Mouse (Mus musculus): ENCODE measurements around the gene Denr.

Gene Denr

DNA sequence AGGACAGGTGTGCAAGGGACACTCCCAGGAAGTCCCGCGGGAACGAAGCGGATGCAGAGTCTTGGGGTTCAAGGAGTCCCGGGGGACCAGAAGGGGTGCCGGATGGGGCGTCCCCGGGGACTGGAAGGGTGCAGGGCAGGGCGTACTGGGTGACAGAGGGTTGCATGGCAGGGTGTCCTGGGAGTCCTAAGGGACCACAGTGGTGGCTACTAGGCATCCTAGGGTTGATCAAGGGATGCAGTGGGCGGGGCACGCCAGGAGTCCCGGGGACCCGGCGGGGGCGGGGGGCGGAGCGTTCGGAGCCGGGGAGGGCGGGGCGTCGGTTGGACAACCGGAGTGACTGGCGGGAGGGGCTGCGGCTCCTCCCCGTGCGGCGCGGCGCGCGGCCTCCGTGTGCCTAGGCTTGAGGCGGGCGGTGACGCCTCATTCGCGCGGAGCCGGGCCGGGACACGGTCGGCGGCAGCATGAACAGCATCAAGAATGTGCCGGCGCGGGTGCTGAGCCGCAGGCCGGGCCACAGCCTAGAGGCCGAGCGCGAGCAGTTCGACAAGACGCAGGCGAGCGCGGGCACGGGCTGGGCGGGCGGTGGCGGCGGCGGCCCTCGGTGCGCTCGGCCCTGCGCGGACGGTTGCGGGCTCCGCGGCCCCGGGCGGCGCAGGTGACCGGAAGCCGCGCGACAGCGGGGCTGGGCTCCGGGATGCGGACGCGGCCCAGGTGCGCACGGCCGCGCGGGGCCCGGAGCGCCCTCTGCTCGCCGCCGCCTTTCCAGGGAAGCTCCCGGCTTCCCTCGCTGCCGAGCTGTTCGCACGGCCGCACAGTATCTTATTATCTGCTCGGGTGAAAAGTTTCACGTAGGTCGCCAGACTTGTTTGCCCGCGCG lies 66.6 kb downstream of the Denr start, which contains the start of gene Hip1r:
Gene Hip1r (plus strand): TSS at position 330 of the 880 bp plus-strand sequence.
- peak; percentile 73 for DNase-seq

DNA sequence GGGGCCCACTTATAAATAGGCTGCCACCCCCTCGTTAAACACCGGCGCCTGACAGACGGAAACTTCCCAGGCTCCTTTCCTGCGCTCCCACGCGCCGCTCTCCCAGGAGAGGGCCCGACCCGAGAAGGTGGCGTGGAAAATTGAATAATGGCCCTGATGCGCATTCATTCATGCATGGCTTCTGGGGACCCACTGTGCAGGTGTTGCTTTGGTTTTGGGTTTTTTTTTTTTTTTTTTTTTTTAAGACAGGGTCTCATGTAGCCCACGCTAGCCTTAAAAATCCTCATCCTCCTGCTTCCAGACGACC lies 67.2 kb downstream of the Denr start:
- no peak for DNase-seq

DNA sequence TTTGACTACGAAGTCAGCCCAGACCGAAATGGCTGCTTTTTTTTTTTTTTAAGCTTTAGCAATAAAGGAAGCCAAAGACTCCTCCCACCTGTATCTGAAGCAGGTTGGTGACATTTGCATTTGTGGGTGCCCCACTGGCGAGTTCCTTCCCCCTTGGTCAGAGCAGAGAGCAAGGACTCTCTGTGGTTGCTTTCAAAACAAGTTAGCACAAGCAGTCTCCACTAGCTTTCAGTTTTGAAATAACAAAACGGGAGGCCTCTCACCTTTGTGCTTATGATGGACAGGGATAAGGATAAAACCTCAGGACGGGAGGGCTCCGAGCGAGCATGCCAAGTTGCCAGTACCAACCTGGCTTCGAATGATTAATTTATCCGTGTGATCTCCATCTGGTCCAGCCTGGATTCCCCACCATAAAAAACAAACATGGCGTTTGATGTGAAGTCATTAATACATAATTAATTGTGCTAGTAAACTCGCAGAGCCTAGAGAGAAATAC lies 67.7 kb downstream of the Denr start:
- DNase-seq = no peak

DNA sequence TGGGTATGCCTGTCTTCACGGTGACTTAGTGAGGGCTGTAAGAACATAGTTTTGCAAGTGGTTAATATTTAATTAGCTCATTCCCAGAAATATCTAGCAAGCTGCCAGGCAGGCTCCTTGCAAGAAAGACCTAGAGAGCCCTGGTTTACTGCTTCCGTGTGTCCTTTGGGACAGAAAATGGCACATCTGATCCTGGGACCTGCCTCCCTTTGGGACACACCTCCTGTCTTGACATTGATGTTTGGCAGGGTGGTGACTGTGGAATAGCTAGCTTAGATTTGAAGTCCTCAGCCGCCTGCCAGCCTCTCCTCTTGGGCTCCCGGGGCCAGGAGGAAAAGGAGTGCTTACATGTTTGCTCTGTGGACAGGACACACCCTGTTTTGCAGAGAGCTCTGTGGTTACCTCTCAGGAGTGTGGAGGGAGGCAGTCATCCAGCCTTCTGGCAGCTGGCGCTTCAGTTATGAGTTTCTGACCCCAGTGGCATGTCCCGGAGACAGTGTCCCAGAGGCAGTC lies 68.7 kb downstream of the Denr start:
- DNase-seq = no peak

DNA sequence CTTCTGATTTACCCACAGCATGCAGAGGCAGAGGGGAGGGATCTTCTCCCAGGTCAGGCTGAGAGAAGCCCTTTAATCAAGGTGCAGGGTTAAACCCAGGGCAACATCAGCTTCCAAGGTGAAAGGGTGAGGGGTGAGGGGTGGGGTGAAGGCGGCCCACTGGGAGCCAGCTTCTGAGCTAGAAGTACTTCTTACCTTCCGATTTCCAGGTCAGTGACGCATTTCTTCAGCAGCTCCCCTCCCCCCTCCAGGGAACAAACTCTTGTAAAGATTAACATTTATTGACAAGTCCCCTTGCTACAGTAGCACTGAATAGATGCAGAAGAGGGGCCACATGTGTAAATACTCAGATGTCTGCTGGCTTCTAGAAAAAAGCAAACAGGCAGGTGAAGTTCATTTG lies 70.3 kb downstream of the Denr start:
- DNase-seq = no peak

DNA sequence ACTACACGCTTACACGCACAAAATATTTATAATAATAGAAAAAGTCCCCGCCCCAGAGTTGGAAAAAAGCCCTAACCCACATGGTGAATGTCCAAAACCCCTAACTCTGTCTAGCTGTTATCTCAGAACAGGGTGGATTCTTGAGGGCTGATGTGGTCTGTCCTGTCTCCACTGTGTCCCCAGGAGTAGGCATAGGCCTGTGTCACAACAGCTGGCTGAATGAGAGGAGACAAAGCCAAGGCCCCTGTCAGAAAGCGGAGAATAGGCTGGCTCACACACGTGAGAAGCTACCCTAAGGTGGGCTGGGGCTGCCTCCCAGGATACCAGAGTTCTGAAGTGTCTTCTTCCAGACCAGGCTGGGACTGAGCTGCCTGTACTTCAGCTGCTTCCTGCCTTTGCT lies 71.2 kb downstream of the Denr start:
- no peak for DNase-seq
